Mouse (Mus musculus) kidney, adult 2 months (tissue): ENCODE measurements around the gene Arpp19. TPM values are rescaled to one million over a fixed set of nuclear protein-coding genes. Genes with fewer than 3 reads are reported as not detected.
A peak's percentile ranks its signal among the peaks of the same experiment; 100 is the strongest.

Source experiments
- DNase-seq: peaks from one replicate; pipeline ENCODE4 v3.0.0; 2021
- H3K27ac ChIP-seq: fragments of 200-500 bp; 2 replicates; pipeline ENCODE4 v1.5.1; 2012; ENCODE audit warnings: low read depth, low read length, control low read depth, inconsistent platforms; ENCODE audit not compliant: insufficient read depth
- H3K27me3 ChIP-seq: fragments of 200-500 bp; replicated peaks from 2 replicates; pipeline ENCODE4 v1.6.1; 2012; ENCODE audit warnings: mild to moderate bottlenecking, moderate library complexity, low read length, inconsistent platforms; ENCODE audit not compliant: control insufficient read depth, insufficient read depth
- H3K36me3 ChIP-seq: fragments of 200-500 bp; 2 replicates; pipeline ENCODE4 v1.6.1; 2012; ENCODE audit warnings: mild to moderate bottlenecking, moderate library complexity, low read length, inconsistent platforms; ENCODE audit not compliant: control insufficient read depth, insufficient read depth
- H3K4me1 ChIP-seq: fragments of 200-500 bp; 2 replicates; pipeline ENCODE4 v1.6.1; 2011; ENCODE audit warnings: low read length; ENCODE audit not compliant: control insufficient read depth, insufficient read depth
- H3K4me3 ChIP-seq: fragments of 200-500 bp; 2 replicates; pipeline ENCODE4 v1.5.1; 2011; ENCODE audit warnings: mild to moderate bottlenecking, low read depth, low read length, control low read depth; ENCODE audit not compliant: insufficient read depth
- CTCF ChIP-seq: fragments of 200-500 bp; conservative IDR thresholded peaks from 2 replicates; pipeline ENCODE4 v1.5.1; 2011; ENCODE audit warnings: low read depth, mild to moderate bottlenecking, control low read depth, low read length, moderate library complexity, mixed read lengths; ENCODE audit not compliant: insufficient read depth, insufficient read length
- POLR2A ChIP-seq: fragments of 200-500 bp; IDR thresholded peaks from one replicate; pipeline ENCODE4 v1.6.1; 2011; ENCODE audit warnings: low read depth, low read length, control low read depth
- WGBS: fragments of 180-500 bp; shearing (Covaris S2); methylation state at CpG from one replicate; pipeline ENCODE4 v1.1.7; 2018; 5-methylcytosine and 5-hydroxymethylcytosine counted together
- polyA plus RNA-seq: library from polyadenylated mRNA; depleted of rRNA; stranded (reverse); fragments of >200 nt; gene quantifications from 2 replicates; pipeline ENCODE4 v1.2.3, GENCODE M21; 2012; rRNA removed

The Arpp19 gene
- polyA plus RNA-seq, 1 experiment: 24.6 TPM

GRCm38 (mm10) chr9:75092134-75092533 lies 54.7 kb downstream of the Arpp19 start:
- no peaks in the 10 kb centered on the region for H3K27me3 ChIP-seq
- WGBS: 87% methylated on average over 1 of the region's 1 CpGs
- H3K27ac ChIP-seq: no peak overlapping the region
- DNase-seq: no peak
- no peaks in the 10 kb centered on the region for H3K4me1 ChIP-seq
- H3K4me3 ChIP-seq: no peak overlapping the region
- no peaks in the 10 kb centered on the region for H3K36me3 ChIP-seq
- TF ChIP-seq CTCF (no peak), POLR2A (no peak)

- 65% methylated on average over 3 of the region's 3 CpGs for WGBS
- TF ChIP-seq POLR2A: no peak
- no peak for TF ChIP-seq CTCF
- Histone ChIP-seq H3K27me3 (no peaks in the 10 kb centered on the region), H3K4me1 (no peaks in the 10 kb centered on the region), H3K36me3 (no peaks in the 10 kb centered on the region), H3K4me3 (no peak overlapping the region), H3K27ac (no peak overlapping the region)
- DNase-seq: peak; percentile 29
These were observed 57.3 kb downstream of the Arpp19 start for GRCm38 (mm10) chr9:75094762-75095161.

GRCm38 (mm10) chr9:75098937-75099336 lies 61.5 kb downstream of the Arpp19 start:
- TF ChIP-seq POLR2A: no peak
- DNase-seq: no peak
- Histone ChIP-seq H3K4me3 (no peak overlapping the region), H3K36me3 (no peaks in the 10 kb centered on the region), H3K27ac (no peak overlapping the region), H3K27me3 (no peaks in the 10 kb centered on the region), H3K4me1 (no peaks in the 10 kb centered on the region)
- WGBS: 97% methylated on average over 9 of the region's 9 CpGs

- Histone ChIP-seq H3K36me3 (no peaks in the 10 kb centered on the region), H3K4me3 (no peak overlapping the region), H3K27ac (no peak overlapping the region), H3K4me1 (no peaks in the 10 kb centered on the region), H3K27me3 (no peaks in the 10 kb centered on the region)
- no peak for TF ChIP-seq CTCF
- TF ChIP-seq POLR2A: no peak
- no peak for DNase-seq
- 78% methylated on average over 8 of the region's 8 CpGs for WGBS
These were observed 62.9 kb downstream of the Arpp19 start for GRCm38 (mm10) chr9:75100157-75100781.

- no peaks in the 10 kb centered on the region for H3K27me3 ChIP-seq
- TF ChIP-seq CTCF (no peak), POLR2A (no peak)
- no peaks in the 10 kb centered on the region for H3K36me3 ChIP-seq
- H3K4me3 ChIP-seq: no peak overlapping the region
- no peak for DNase-seq
- no peak overlapping the region for H3K27ac ChIP-seq
- H3K4me1 ChIP-seq: no peaks in the 10 kb centered on the region
These were observed 64.7 kb downstream of the Arpp19 start for GRCm38 (mm10) chr9:75102131-75102530.

Other genes with a start within 250 kb of the Arpp19 start
- gene Onecut1, start 175.7 kb upstream of the Arpp19 start, polyA plus RNA-seq: not detected in 2 replicates
- gene Fam214a, start 84.7 kb upstream of the Arpp19 start, polyA plus RNA-seq: 12.1 and 12.8 TPM in 2 replicates
- gene Myo5a, start 33.4 kb downstream of the Arpp19 start, polyA plus RNA-seq: 14.0 and 19.8 TPM in 2 replicates
- gene Myo5c, start 194.4 kb downstream of the Arpp19 start, polyA plus RNA-seq: 7.1 and 7.5 TPM in 2 replicates